ENCODE assay signal across 20 mouse cellular contexts in genomic region chr13:103472216-103472615, GRCm38 (mm10).
"Had no signal": no experiment of that assay in that cellular context is flagged by ENCODE, and none has a peak within 500 bp of the region (broad histone marks: within the 10 kb centered on the region; RNA-seq: fewer than 3 reads in every experiment).

No protein-coding gene starts in this region.

- H3K27me3 ChIP-seq: kidney, embryonic 15.5 days; limb, embryonic 12.5 days; limb, embryonic 15.5 days; liver, embryonic 12.5 days; liver, embryonic 15.5 days; lung, embryonic 15.5 days; stomach, embryonic 15.5 days had no signal

- H3K4me3 ChIP-seq: kidney, embryonic 15.5 days; limb, embryonic 12.5 days; limb, embryonic 15.5 days; liver, embryonic 12.5 days; liver, embryonic 15.5 days; lung, embryonic 15.5 days; stomach, embryonic 15.5 days had no signal

- DNase-seq: kidney, adult 8-10 months; kidney, postnatal 10 days; kidney, postnatal 36 days; left cerebral cortex, postnatal 4 days; lung, adult 18-20 months; lung, postnatal 10 days; lung, postnatal 36 days; midbrain, embryonic 14.5 days; retina, postnatal 1 day; right cerebral cortex, postnatal 25 days; spleen, adult 18-20 months; thymus, postnatal 25 days had no signal

- H3K4me1 ChIP-seq: limb, embryonic 15.5 days; liver, embryonic 12.5 days; liver, embryonic 15.5 days; lung, embryonic 15.5 days; stomach, embryonic 15.5 days had no signal

- H3K9me3 ChIP-seq: kidney, embryonic 15.5 days; limb, embryonic 12.5 days; limb, embryonic 15.5 days; liver, embryonic 12.5 days; liver, embryonic 15.5 days; lung, embryonic 15.5 days; stomach, embryonic 15.5 days had no signal

- H3K27ac ChIP-seq: kidney, embryonic 15.5 days; limb, embryonic 12.5 days; limb, embryonic 15.5 days; liver, embryonic 12.5 days; liver, embryonic 15.5 days; lung, embryonic 15.5 days; stomach, embryonic 15.5 days had no signal

- H3K4me2 ChIP-seq: kidney, embryonic 15.5 days; limb, embryonic 12.5 days; limb, embryonic 15.5 days; liver, embryonic 12.5 days; liver, embryonic 15.5 days; lung, embryonic 15.5 days; midbrain, embryonic 11.5 days; stomach, embryonic 15.5 days had no signal

- H3K36me3 ChIP-seq: kidney, embryonic 15.5 days; limb, embryonic 12.5 days; limb, embryonic 15.5 days; liver, embryonic 12.5 days; liver, embryonic 15.5 days; lung, embryonic 15.5 days; stomach, embryonic 15.5 days had no signal

- H3K9ac ChIP-seq: kidney, embryonic 15.5 days; limb, embryonic 12.5 days; limb, embryonic 15.5 days; liver, embryonic 12.5 days; liver, embryonic 15.5 days; lung, embryonic 15.5 days; stomach, embryonic 15.5 days had no signal

- ATAC-seq: liver, embryonic 12.5 days had no signal
